Mouse (Mus musculus): ENCODE results near the gene Slc22a5. TPM values are rescaled to one million over a fixed set of nuclear protein-coding genes. Genes with fewer than 3 reads are reported as not detected.
A peak's percentile ranks its signal among the peaks of the same experiment; 100 is the strongest.

Gene Slc22a5
- polyA plus RNA-seq, 1 experiment from 2014 or later = 9.4 TPM

GRCm38 (mm10) chr11:53851795-53852194, 39.7 kb downstream of the Slc22a5 start:
- WGBS = 40% methylated on average over 5 of the region's 5 CpGs
- Histone ChIP-seq H3K36me3 (ENCODE audit: control insufficient read depth, insufficient read depth, low read length) (no peaks in the 10 kb centered on the region), H3K9ac (ENCODE audit: low read length) (no peak overlapping the region), H3K27me3 (ENCODE audit: control insufficient read depth, insufficient read depth, low read length) (no peaks in the 10 kb centered on the region), H3K27ac (ENCODE audit: low read length) (no peak overlapping the region), H3K4me3 (replicated peaks; ENCODE audit: low read length) (no peak overlapping the region), H3K4me2 (ENCODE audit: low read depth, low read length) (no peak overlapping the region), H3K4me1 (ENCODE audit: control insufficient read depth, insufficient read depth, low read length) (peaks cover 18% of the 10 kb centered on the region), H3K9me3 (replicated peaks; ENCODE audit: control insufficient read depth, low read length) (no peaks in the 10 kb centered on the region)
- ATAC-seq (ENCODE audit: insufficient read depth, low FRiP score) = peak; percentile 30; the same call in 1 of the 2 replicates

GRCm38 (mm10) chr11:53849588-53850320, 41.7 kb downstream of the Slc22a5 start:
- Histone ChIP-seq H3K27ac (ENCODE audit: low read length) (peak overlapping the region; percentile 60; the same call in 1 of the 2 replicates), H3K4me2 (ENCODE audit: low read depth, low read length) (peak overlapping the region; percentile 9; the same call in 1 of the 2 replicates)

GRCm38 (mm10) chr11:53845680-53846079, 45.8 kb downstream of the Slc22a5 start:
- Histone ChIP-seq H3K36me3 (ENCODE audit: control insufficient read depth, insufficient read depth, low read length) (no peaks in the 10 kb centered on the region), H3K9me3 (replicated peaks; ENCODE audit: control insufficient read depth, low read length) (no peaks in the 10 kb centered on the region), H3K4me1 (ENCODE audit: control insufficient read depth, insufficient read depth, low read length) (peaks cover 10% of the 10 kb centered on the region; the same call in 1 of the 2 replicates), H3K4me3 (replicated peaks; ENCODE audit: low read length) (no peak overlapping the region), H3K9ac (ENCODE audit: low read length) (no peak overlapping the region), H3K27ac (ENCODE audit: low read length) (no peak overlapping the region), H3K27me3 (ENCODE audit: control insufficient read depth, insufficient read depth, low read length) (no peaks in the 10 kb centered on the region), H3K4me2 (ENCODE audit: low read depth, low read length) (no peak overlapping the region)
- ATAC-seq (ENCODE audit: insufficient read depth, low FRiP score) = no peak
- 78% methylated on average over 6 of the region's 6 CpGs for WGBS

More at GRCm38 (mm10) chr11:53849588-53850320, 41.7 kb downstream of the Slc22a5 start:
- ATAC-seq (ENCODE audit: insufficient read depth, low FRiP score) = peak; percentile 84
- Histone ChIP-seq H3K4me1 (ENCODE audit: control insufficient read depth, insufficient read depth, low read length) (peaks cover 18% of the 10 kb centered on the region), H3K36me3 (ENCODE audit: control insufficient read depth, insufficient read depth, low read length) (no peaks in the 10 kb centered on the region), H3K4me3 (replicated peaks; ENCODE audit: low read length) (no peak overlapping the region), H3K9ac (ENCODE audit: low read length) (0 out of 2 replicates have a peak overlapping the region, but pooled peaks have one; percentile 32), H3K27me3 (ENCODE audit: control insufficient read depth, insufficient read depth, low read length) (no peaks in the 10 kb centered on the region), H3K9me3 (replicated peaks; ENCODE audit: control insufficient read depth, low read length) (no peaks in the 10 kb centered on the region)
- WGBS = 30% methylated on average over 9 of the region's 9 CpGs

GRCm38 (mm10) chr11:53843106-53843505, 48.4 kb downstream of the Slc22a5 start:
- no peak overlapping the region for H3K4me2 ChIP-seq (ENCODE audit: low read depth, low read length)
- no peak overlapping the region for H3K27ac ChIP-seq (ENCODE audit: low read length)
- WGBS = 64% methylated on average over 10 of the region's 10 CpGs
- H3K4me3 ChIP-seq (replicated peaks; ENCODE audit: low read length) = no peak overlapping the region
- no peaks in the 10 kb centered on the region for H3K36me3 ChIP-seq (ENCODE audit: control insufficient read depth, insufficient read depth, low read length)
- no peak for ATAC-seq (ENCODE audit: insufficient read depth, low FRiP score)
- H3K4me1 ChIP-seq (ENCODE audit: control insufficient read depth, insufficient read depth, low read length) = peaks cover 10% of the 10 kb centered on the region; the same call in 1 of the 2 replicates
- no peaks in the 10 kb centered on the region for H3K9me3 ChIP-seq (replicated peaks; ENCODE audit: control insufficient read depth, low read length)
- H3K9ac ChIP-seq (ENCODE audit: low read length) = no peak overlapping the region
- H3K27me3 ChIP-seq (ENCODE audit: control insufficient read depth, insufficient read depth, low read length) = no peaks in the 10 kb centered on the region

- Histone ChIP-seq H3K4me1 (ENCODE audit: control insufficient read depth, insufficient read depth, low read length) (peaks cover 10% of the 10 kb centered on the region; the same call in 1 of the 2 replicates), H3K27me3 (ENCODE audit: control insufficient read depth, insufficient read depth, low read length) (no peaks in the 10 kb centered on the region), H3K9me3 (replicated peaks; ENCODE audit: control insufficient read depth, low read length) (no peaks in the 10 kb centered on the region), H3K36me3 (ENCODE audit: control insufficient read depth, insufficient read depth, low read length) (no peaks in the 10 kb centered on the region), H3K4me2 (ENCODE audit: low read depth, low read length) (no peak overlapping the region), H3K27ac (ENCODE audit: low read length) (no peak overlapping the region), H3K4me3 (replicated peaks; ENCODE audit: low read length) (no peak overlapping the region), H3K9ac (ENCODE audit: low read length) (no peak overlapping the region)
- 65% methylated on average over 4 of the region's 4 CpGs for WGBS
- no peak for ATAC-seq (ENCODE audit: insufficient read depth, low FRiP score)
These were observed 49.3 kb downstream of the Slc22a5 start for GRCm38 (mm10) chr11:53842161-53842581.

- Histone ChIP-seq H3K9me3 (replicated peaks; ENCODE audit: control insufficient read depth, low read length) (no peaks in the 10 kb centered on the region), H3K9ac (ENCODE audit: low read length) (no peak overlapping the region), H3K36me3 (ENCODE audit: control insufficient read depth, insufficient read depth, low read length) (no peaks in the 10 kb centered on the region), H3K27me3 (ENCODE audit: control insufficient read depth, insufficient read depth, low read length) (no peaks in the 10 kb centered on the region), H3K4me2 (ENCODE audit: low read depth, low read length) (no peak overlapping the region), H3K4me1 (ENCODE audit: control insufficient read depth, insufficient read depth, low read length) (peaks cover 10% of the 10 kb centered on the region; the same call in 1 of the 2 replicates), H3K27ac (ENCODE audit: low read length) (no peak overlapping the region), H3K4me3 (replicated peaks; ENCODE audit: low read length) (no peak overlapping the region)
- WGBS = 82% methylated on average over 12 of the region's 12 CpGs
- no peak for ATAC-seq (ENCODE audit: insufficient read depth, low FRiP score)
These were observed 49.9 kb downstream of the Slc22a5 start for GRCm38 (mm10) chr11:53841514-53841913.

- peak; percentile 83 for ATAC-seq (ENCODE audit: insufficient read depth, low FRiP score)
- Histone ChIP-seq H3K9ac (ENCODE audit: low read length) (peak overlapping the region; percentile 10; the same call in 1 of the 2 replicates), H3K36me3 (ENCODE audit: control insufficient read depth, insufficient read depth, low read length) (no peaks in the 10 kb centered on the region), H3K27ac (ENCODE audit: low read length) (peak overlapping the region; percentile 76), H3K4me1 (ENCODE audit: control insufficient read depth, insufficient read depth, low read length) (peaks cover 10% of the 10 kb centered on the region; the same call in 1 of the 2 replicates), H3K4me2 (ENCODE audit: low read depth, low read length) (no peak overlapping the region), H3K27me3 (ENCODE audit: control insufficient read depth, insufficient read depth, low read length) (no peaks in the 10 kb centered on the region), H3K4me3 (replicated peaks; ENCODE audit: low read length) (no peak overlapping the region), H3K9me3 (replicated peaks; ENCODE audit: control insufficient read depth, low read length) (no peaks in the 10 kb centered on the region)
- WGBS = 44% methylated on average over 8 of the region's 8 CpGs
These were observed 51.5 kb downstream of the Slc22a5 start for GRCm38 (mm10) chr11:53839663-53840642.

- Histone ChIP-seq H3K4me2 (ENCODE audit: low read depth, low read length) (no peak overlapping the region), H3K9me3 (replicated peaks; ENCODE audit: control insufficient read depth, low read length) (no peaks in the 10 kb centered on the region), H3K9ac (ENCODE audit: low read length) (peak overlapping the region; percentile 10; the same call in 1 of the 2 replicates), H3K36me3 (ENCODE audit: control insufficient read depth, insufficient read depth, low read length) (no peaks in the 10 kb centered on the region), H3K27ac (ENCODE audit: low read length) (peak overlapping the region; percentile 76), H3K4me3 (replicated peaks; ENCODE audit: low read length) (no peak overlapping the region), H3K27me3 (ENCODE audit: control insufficient read depth, insufficient read depth, low read length) (no peaks in the 10 kb centered on the region), H3K4me1 (ENCODE audit: control insufficient read depth, insufficient read depth, low read length) (peaks cover 10% of the 10 kb centered on the region; the same call in 1 of the 2 replicates)
- 69% methylated on average over 6 of the region's 6 CpGs for WGBS
- ATAC-seq (ENCODE audit: insufficient read depth, low FRiP score) = 0 out of 2 replicates have a peak, but pooled peaks have one; percentile 5
These were observed 52.3 kb downstream of the Slc22a5 start for GRCm38 (mm10) chr11:53839147-53839546.

Data from stomach, embryonic 16.5 days (tissue).